Mouse (Mus musculus) forebrain, embryonic 14.5 days (tissue): ENCODE measurements around the gene Slc35b3. TPM values are rescaled to one million over a fixed set of nuclear protein-coding genes. Genes with fewer than 3 reads are reported as not detected.

Source experiments
- ATAC-seq: fragments of 200-750 bp; cut with Nextera tagmentation; 2 replicates; pipeline ENCODE4 v1.8.0; 2017; ENCODE audit warnings: mild to moderate bottlenecking, moderate library complexity
- DNase-seq: peaks from one replicate; pipeline ENCODE4 v3.0.0-alpha.2; 2015; ENCODE audit warnings: low spot score
- H3K27ac ChIP-seq: fragments of 300-500 bp; sonication (generic); 2 replicates; pipeline ENCODE4 v1.5.1; 2014; ENCODE audit warnings: low read depth, mild to moderate bottlenecking, control low read depth, low read length, moderate library complexity
- H3K27me3 ChIP-seq: fragments of 300-500 bp; sonication (generic); replicated peaks from 2 replicates; pipeline ENCODE4 v1.6.1; 2014; ENCODE audit warnings: low read length, control low read depth, mixed read lengths; ENCODE audit not compliant: control insufficient read depth, insufficient read depth
- H3K36me3 ChIP-seq: fragments of 300-500 bp; sonication (generic); 2 replicates; pipeline ENCODE4 v1.6.1; 2014; ENCODE audit warnings: low read length, control low read depth; ENCODE audit not compliant: control insufficient read depth, insufficient read depth
- H3K4me1 ChIP-seq: fragments of 300-500 bp; sonication (generic); 2 replicates; pipeline ENCODE4 v1.6.1; 2014; ENCODE audit warnings: antibody characterized with exemption, low read length, control low read depth; ENCODE audit not compliant: control insufficient read depth, insufficient read depth
- H3K4me2 ChIP-seq: fragments of 300-500 bp; sonication (generic); 2 replicates; pipeline ENCODE4 v1.6.1; 2014; ENCODE audit warnings: mild to moderate bottlenecking, control low read depth, low read length
- H3K4me3 ChIP-seq: fragments of 300-500 bp; sonication (generic); 2 replicates; pipeline ENCODE4 v1.5.1; 2014; ENCODE audit warnings: low read depth, low read length, control low read depth
- H3K9ac ChIP-seq: fragments of 300-500 bp; sonication (generic); 2 replicates; pipeline ENCODE4 v1.6.1; 2014; ENCODE audit warnings: mild to moderate bottlenecking, low read length, control low read depth, moderate library complexity
- H3K9me3 ChIP-seq: fragments of 300-500 bp; sonication (generic); replicated peaks from 2 replicates; pipeline ENCODE4 v1.6.1; 2016; ENCODE audit warnings: low read length, control low read depth, mixed read lengths; ENCODE audit not compliant: control insufficient read depth
- WGBS: fragments of 180-500 bp; shearing (Covaris S2); extraction: QIAGEN DNeasy Blood & Tissue Kit; methylation state at CpG from one replicate; pipeline ENCODE4 v1.1.7; 2014; 5-methylcytosine and 5-hydroxymethylcytosine counted together
- polyA plus RNA-seq: library from polyadenylated mRNA; unstranded; fragments of >200 nt; fragmentation: Nextera tagmentation; extraction: Ambion mirVana; gene quantifications from 2 replicates; pipeline ENCODE4 v1.2.1, GENCODE M21; 2014

Gene Slc35b3
- 29.1 and 32.7 TPM in 2 replicates for polyA plus RNA-seq

DNA sequence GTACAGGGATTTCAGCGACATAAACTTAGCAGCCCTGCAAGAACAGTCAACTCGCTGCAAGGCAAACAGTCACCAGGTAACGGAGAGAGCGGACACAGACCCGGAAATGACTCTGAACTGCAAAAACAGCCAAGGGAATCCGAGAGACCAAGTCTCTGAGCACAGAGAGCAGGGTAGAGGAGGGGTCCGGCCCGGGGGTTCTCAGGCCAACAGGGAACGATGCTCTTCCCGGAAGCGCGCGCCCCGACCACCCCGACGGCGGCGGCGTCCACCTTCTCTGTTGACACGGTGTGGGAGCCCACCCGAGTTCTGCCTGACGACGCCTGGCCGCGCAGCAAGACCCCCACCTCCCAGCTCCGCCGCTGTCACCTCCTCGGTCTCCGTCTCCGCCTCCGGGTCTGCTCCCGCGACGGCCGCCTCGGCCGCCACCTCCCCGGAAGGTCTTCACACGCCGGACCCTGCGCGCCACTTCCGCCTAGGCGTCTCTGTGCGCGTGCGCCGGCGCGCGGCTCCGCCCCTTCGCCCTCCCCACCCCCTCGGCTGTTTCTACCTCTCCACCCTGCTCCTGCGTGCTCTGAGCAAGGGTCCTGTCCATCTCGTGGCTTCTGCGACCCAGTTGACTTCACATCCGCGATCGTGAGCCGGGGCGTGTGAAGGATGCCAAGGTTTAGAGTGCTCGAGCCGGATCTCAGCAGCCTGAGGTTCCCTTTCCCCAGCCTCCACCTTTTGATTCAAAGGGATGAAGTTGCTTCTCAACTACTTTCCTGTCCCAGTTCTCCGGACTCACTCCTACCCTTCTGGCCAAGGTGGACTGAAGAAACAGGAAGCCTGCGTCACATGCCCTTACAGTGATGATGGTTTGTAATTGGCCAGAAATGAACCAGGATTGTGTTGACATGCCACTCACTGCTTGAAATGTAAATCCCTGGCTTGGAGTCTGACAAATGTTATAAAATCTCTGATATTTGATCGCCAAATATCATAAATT, at the start of gene Slc35b3:
Gene Slc35b3, minus strand, starts transcription at position 813 of the 988 bp plus-strand sequence.
- peaks cover 10% of the 10 kb centered on the region for H3K4me1 ChIP-seq
- H3K27ac ChIP-seq: peak within 1 kb of the TSS; percentile 17; the same call in 1 of the 2 replicates
- no peaks in the 10 kb centered on the region for H3K9me3 ChIP-seq
- H3K9ac ChIP-seq: peak within 1 kb of the TSS; percentile 77
- 0 out of 2 replicates have a peak, but pooled peaks cover 4% of the 10 kb centered on the region for H3K36me3 ChIP-seq
- H3K27me3 ChIP-seq: no peaks in the 10 kb centered on the region
- ATAC-seq (peak; percentile 100), DNase-seq (peak; percentile 84)
- peak within 1 kb of the TSS; percentile 79 for H3K4me3 ChIP-seq
- WGBS: 1% methylated on average over 67 of the region's 67 CpGs
- peak within 1 kb of the TSS; percentile 70 for H3K4me2 ChIP-seq

DNA sequence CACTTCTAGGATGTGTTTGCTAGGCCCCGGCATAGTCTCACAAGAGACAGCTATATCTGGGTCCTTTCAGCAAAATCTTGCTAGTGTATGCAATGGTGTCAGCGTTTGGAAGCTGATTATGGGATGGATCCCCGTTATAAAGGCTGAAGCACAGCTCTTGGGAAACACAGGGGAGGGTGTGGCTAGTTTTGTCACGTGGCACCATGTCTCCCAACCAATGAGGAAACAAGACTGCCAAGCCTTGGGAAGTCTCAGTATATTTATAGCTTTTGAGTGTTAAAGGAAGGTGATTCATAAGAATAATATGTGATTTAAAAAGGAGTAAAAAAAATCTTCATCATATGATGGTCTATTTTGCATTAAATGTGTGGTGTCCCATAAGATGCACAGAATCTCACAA, 49.6 kb upstream of the Slc35b3 start:
- H3K36me3 ChIP-seq: no peaks in the 10 kb centered on the region
- no peak overlapping the region for H3K4me2 ChIP-seq
- 82% methylated on average over 4 of the region's 4 CpGs for WGBS
- no peak overlapping the region for H3K27ac ChIP-seq
- no peaks in the 10 kb centered on the region for H3K27me3 ChIP-seq
- no peak overlapping the region for H3K9ac ChIP-seq
- no peak overlapping the region for H3K4me3 ChIP-seq
- H3K4me1 ChIP-seq: no peaks in the 10 kb centered on the region
- DNase-seq: no peak
- no peak for ATAC-seq
- no peaks in the 10 kb centered on the region for H3K9me3 ChIP-seq

DNA sequence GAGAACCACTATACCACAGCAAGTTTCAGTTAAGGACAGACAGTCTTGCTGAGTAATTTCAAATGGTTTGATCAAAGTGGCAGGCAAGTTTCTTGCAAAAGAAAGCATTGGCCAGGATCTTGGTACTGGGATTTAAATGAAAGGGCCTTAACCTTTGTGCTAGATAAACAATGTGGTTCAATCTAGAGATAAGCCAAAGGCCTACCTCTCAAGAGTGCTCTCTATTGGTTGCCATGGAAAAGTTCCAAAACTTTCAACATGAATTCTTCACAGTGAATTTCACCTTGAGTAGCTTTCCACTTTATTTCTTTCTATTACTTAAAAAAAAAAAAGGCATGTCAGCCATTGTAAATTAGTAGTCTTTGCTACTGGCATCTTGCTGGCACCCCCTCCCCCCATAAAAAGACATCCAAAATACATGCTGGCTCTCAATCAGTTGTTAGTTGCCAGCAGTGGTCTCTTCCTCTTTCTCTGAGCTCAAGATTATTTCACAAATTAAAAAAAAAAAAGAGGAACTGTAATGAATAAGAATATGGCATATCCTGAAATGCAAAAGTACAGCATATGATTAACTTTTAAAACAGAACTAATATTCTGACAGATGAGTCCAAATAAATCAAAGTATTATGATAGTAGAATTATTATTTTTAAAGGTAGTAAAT, 42.6 kb upstream of the Slc35b3 start:
- Histone ChIP-seq H3K27ac (no peak overlapping the region), H3K27me3 (no peaks in the 10 kb centered on the region), H3K9me3 (no peaks in the 10 kb centered on the region), H3K4me1 (no peaks in the 10 kb centered on the region), H3K36me3 (no peaks in the 10 kb centered on the region), H3K9ac (no peak overlapping the region), H3K4me3 (no peak overlapping the region), H3K4me2 (no peak overlapping the region)
- no peak for DNase-seq
- no peak for ATAC-seq

DNA sequence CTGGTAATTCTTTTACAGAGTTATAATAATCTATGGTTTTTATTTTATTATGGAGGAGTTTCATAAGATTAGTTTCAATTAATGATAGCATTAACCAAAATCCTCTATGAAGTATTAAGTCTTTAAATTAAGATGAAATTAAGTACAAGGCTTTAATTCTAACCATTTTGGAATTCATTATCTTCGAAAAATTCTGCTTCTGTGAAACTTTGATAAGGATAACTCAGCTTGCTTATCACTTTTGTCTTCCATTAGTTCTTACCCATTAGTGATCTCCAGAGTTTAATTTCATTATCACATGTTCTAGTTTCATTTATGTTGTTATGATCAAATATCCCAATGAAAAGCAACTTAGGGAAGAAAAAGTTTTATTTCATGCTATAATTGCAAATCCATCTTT, 41.7 kb upstream of the Slc35b3 start:
- no peaks in the 10 kb centered on the region for H3K36me3 ChIP-seq

DNA sequence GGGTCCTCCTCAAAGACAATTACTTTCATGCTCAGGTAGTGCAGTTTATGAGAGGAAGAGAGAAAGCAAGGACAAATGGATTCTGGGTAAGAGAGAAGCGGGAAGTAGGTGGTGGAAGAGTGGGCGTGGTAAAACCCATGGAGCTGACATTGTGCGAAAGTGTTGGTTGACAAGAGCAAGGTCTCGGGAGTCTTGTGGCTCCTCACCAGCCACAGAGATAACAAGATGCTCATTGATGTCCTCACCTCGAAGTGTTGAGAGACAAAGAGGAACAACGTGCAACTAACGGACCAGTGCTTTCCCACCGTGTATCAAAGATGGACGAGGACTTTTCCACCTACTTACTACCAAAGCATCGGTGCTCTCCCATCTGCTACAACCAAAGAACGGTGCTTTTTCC, 40.8 kb upstream of the Slc35b3 start:
- H3K4me2 ChIP-seq: no peak overlapping the region
- no peaks in the 10 kb centered on the region for H3K36me3 ChIP-seq
- no peak for ATAC-seq
- no peak for DNase-seq
- no peaks in the 10 kb centered on the region for H3K4me1 ChIP-seq
- no peak overlapping the region for H3K9ac ChIP-seq
- no peak overlapping the region for H3K4me3 ChIP-seq
- no peaks in the 10 kb centered on the region for H3K27me3 ChIP-seq
- no peaks in the 10 kb centered on the region for H3K9me3 ChIP-seq
- 88% methylated on average over 11 of the region's 11 CpGs for WGBS
- H3K27ac ChIP-seq: no peak overlapping the region

More for the DNA sequence above, 41.7 kb upstream of the Slc35b3 start:
- Histone ChIP-seq H3K27me3 (no peaks in the 10 kb centered on the region), H3K27ac (no peak overlapping the region), H3K4me1 (no peaks in the 10 kb centered on the region), H3K4me2 (no peak overlapping the region), H3K9ac (no peak overlapping the region), H3K9me3 (no peaks in the 10 kb centered on the region), H3K4me3 (no peak overlapping the region)
- no peak for ATAC-seq
- no peak for DNase-seq
- 78% methylated on average over 1 of the region's 1 CpGs for WGBS

DNA sequence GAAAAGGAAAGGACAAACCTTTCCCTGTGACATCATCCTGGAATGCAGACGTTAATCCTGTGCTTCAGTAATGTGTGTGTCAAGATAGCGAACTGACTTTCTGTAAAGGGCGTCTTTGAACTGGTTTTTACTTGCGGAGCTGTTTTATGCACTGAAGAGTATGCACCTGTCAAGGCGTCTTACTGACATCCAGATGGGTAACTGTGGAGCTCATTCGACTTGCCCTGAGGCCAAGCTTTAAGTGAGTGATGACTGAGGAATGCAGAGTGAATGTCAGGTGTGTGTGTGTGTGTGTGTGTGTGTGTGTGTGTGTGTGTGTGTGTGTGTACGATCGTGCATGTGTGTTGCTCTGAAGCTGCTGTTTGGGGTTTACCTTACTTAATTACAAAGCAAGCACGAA, 38.3 kb upstream of the Slc35b3 start:
- H3K27me3 ChIP-seq: no peaks in the 10 kb centered on the region
- H3K9me3 ChIP-seq: no peaks in the 10 kb centered on the region
- H3K4me1 ChIP-seq: no peaks in the 10 kb centered on the region
- no peaks in the 10 kb centered on the region for H3K36me3 ChIP-seq
- no peak overlapping the region for H3K9ac ChIP-seq
- no peak for ATAC-seq
- H3K4me3 ChIP-seq: no peak overlapping the region
- DNase-seq: no peak
- no peak overlapping the region for H3K4me2 ChIP-seq
- no peak overlapping the region for H3K27ac ChIP-seq
- WGBS: 84% methylated on average over 9 of the region's 9 CpGs

DNA sequence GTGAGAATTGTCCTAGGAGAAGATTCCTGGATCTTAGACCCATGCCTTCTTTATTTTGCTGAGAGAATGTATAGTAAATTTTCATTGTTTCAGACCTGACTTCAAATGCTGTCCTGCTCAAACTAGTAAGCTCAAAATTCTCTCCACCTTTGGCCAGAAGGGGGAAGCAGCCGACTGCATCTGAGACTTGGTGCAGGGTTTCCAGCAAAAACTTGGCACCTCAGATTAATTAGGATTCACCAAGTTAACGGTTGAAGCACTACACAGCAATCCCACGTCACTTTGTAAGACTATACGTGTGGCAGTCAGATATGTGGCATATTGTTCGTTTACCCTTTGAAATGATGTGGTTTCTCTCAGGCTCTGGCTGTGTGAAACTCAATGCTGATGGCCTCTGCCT, 31.9 kb upstream of the Slc35b3 start:
- DNase-seq: peak; percentile 82
- 0 out of 2 replicates have a peak, but pooled peaks have one; percentile 34 for ATAC-seq
- no peak overlapping the region for H3K27ac ChIP-seq
- H3K4me2 ChIP-seq: no peak overlapping the region
- H3K36me3 ChIP-seq: no peaks in the 10 kb centered on the region
- no peaks in the 10 kb centered on the region for H3K9me3 ChIP-seq
- H3K9ac ChIP-seq: no peak overlapping the region
- WGBS: 21% methylated on average over 5 of the region's 5 CpGs
- H3K4me1 ChIP-seq: no peaks in the 10 kb centered on the region
- no peaks in the 10 kb centered on the region for H3K27me3 ChIP-seq
- H3K4me3 ChIP-seq: no peak overlapping the region

DNA sequence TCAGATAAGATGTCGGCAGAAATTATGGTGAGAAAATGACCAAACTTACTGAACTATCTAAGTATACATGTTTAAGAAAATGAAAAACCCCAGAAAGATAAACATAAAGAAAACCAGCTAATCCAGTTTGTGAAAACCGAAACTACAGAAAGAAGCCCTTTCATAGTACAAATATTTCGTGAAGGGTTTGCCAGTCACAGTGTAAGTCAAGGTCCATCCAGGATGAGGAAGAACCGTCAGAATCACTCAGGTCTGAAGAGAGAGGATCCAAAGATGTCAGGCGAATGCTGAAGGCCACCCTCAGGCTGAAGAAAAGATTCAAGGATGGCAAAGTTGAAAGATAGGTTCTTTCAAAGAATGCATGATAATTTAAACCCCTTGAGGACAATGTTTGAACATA, 23.1 kb upstream of the Slc35b3 start:
- ATAC-seq (no peak), DNase-seq (no peak)
- Histone ChIP-seq H3K9ac (no peak overlapping the region), H3K27ac (no peak overlapping the region), H3K9me3 (no peaks in the 10 kb centered on the region), H3K4me3 (no peak overlapping the region), H3K4me2 (no peak overlapping the region), H3K27me3 (no peaks in the 10 kb centered on the region), H3K36me3 (no peaks in the 10 kb centered on the region), H3K4me1 (no peaks in the 10 kb centered on the region)
- WGBS: 90% methylated on average over 5 of the region's 5 CpGs

DNA sequence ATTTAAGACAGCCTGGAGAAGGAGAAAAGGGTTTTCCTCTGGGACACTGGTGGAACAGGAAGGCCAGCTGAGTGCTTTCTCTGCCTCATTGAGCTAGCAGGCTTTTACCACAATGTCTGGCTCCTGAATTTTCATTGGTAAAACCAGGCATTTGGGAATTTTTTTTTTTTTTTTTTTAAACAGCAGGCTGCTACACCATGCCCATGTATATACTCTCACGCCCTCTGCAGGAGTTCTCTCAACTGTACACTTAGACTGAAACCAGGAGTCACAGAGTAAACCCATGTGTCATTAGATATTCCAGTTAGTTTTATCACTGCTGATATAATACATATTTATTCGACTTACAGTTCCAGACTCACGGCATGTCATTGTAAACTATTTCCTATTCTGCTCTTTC, 20.2 kb upstream of the Slc35b3 start:
- H3K4me2 ChIP-seq: no peak overlapping the region
- DNase-seq (peak; percentile 4), ATAC-seq (no peak)
- no peaks in the 10 kb centered on the region for H3K4me1 ChIP-seq
- H3K9me3 ChIP-seq: no peaks in the 10 kb centered on the region
- no peaks in the 10 kb centered on the region for H3K36me3 ChIP-seq
- no peak overlapping the region for H3K4me3 ChIP-seq
- WGBS: 81% methylated on average over 3 of the region's 3 CpGs
- H3K9ac ChIP-seq: no peak overlapping the region
- H3K27me3 ChIP-seq: no peaks in the 10 kb centered on the region
- no peak overlapping the region for H3K27ac ChIP-seq
